Mouse (Mus musculus) layer of hippocampus, postnatal 36 days (tissue): ENCODE measurements around the gene Ppara. TPM values are rescaled to one million over a fixed set of nuclear protein-coding genes. Genes with fewer than 3 reads are reported as not detected.
A peak's percentile ranks its signal among the peaks of the same experiment; 100 is the strongest.

Experiments used
- DNase-seq, 2 experiments: peaks; one replicate each; pipeline ENCODE4 v3.0.0; 2022
- total RNA-seq, 2 experiments: library from RNA; stranded (reverse); gene quantifications; 2 replicates each; pipeline ENCODE4 v1.2.3; 2021

Gene Ppara
- total RNA-seq, 2 experiments from 2014 or later, result 3.9 to 4.9 TPM

- DNase-seq, result no peak
Measured at GRCm38 (mm10) chr15:85809091-85809490, 74.3 kb downstream of the Ppara start.

- no peak for DNase-seq
Measured at GRCm38 (mm10) chr15:85810462-85810805, 75.7 kb downstream of the Ppara start.

- peak; percentile 86 to 87 for DNase-seq
Measured at GRCm38 (mm10) chr15:85810806-85811521, 76.2 kb downstream of the Ppara start.

- peak; percentile 99 for DNase-seq
Measured at GRCm38 (mm10) chr15:85811535-85812277, 76.9 kb downstream of the Ppara start, which contains the start of gene Cdpf1. TSS of gene Cdpf1 (minus strand) at chr15:85811697.

- DNase-seq, result no peak
Measured at GRCm38 (mm10) chr15:85813428-85813827, 78.6 kb downstream of the Ppara start.

GRCm38 (mm10) chr15:85821203-85822010, 86.6 kb downstream of the Ppara start, which contains the start of gene Pkdrej:
TSS of gene Pkdrej (minus strand) at chr15:85821734.
- peak in 1 of 2 experiments; percentile 13 for DNase-seq

GRCm38 (mm10) chr15:85822011-85822359, 87.2 kb downstream of the Ppara start:
- no peak for DNase-seq

- DNase-seq, result no peak
Measured at GRCm38 (mm10) chr15:85826676-85827075, 91.9 kb downstream of the Ppara start.

GRCm38 (mm10) chr15:85828071-85828470, 93.3 kb downstream of the Ppara start:
- DNase-seq, result no peak

- no peak for DNase-seq
Measured at GRCm38 (mm10) chr15:85829470-85829869, 94.7 kb downstream of the Ppara start.

GRCm38 (mm10) chr15:85831954-85832590, 97.3 kb downstream of the Ppara start, which contains the start of gene Ttc38:
TSS of gene Ttc38 (plus strand) at chr15:85832306.
- peak; percentile 83 to 84 for DNase-seq

- DNase-seq, result no peak
Measured at GRCm38 (mm10) chr15:85832599-85832998, 97.8 kb downstream of the Ppara start.

GRCm38 (mm10) chr15:85835335-85835734, 100.6 kb downstream of the Ppara start:
- no peak for DNase-seq

- no peak for DNase-seq
Measured at GRCm38 (mm10) chr15:85836887-85837286, 102.1 kb downstream of the Ppara start.

- DNase-seq, result no peak
Measured at GRCm38 (mm10) chr15:85840983-85841382, 106.2 kb downstream of the Ppara start.

GRCm38 (mm10) chr15:85841796-85842360, 107.1 kb downstream of the Ppara start:
- no peak for DNase-seq

- DNase-seq, result no peak
Measured at GRCm38 (mm10) chr15:85845071-85845470, 110.3 kb downstream of the Ppara start.

GRCm38 (mm10) chr15:85851656-85852392, 117.0 kb downstream of the Ppara start:
- DNase-seq, result no peak
